Mouse (Mus musculus): ENCODE results near the gene 1700088E04Rik.

DNA sequence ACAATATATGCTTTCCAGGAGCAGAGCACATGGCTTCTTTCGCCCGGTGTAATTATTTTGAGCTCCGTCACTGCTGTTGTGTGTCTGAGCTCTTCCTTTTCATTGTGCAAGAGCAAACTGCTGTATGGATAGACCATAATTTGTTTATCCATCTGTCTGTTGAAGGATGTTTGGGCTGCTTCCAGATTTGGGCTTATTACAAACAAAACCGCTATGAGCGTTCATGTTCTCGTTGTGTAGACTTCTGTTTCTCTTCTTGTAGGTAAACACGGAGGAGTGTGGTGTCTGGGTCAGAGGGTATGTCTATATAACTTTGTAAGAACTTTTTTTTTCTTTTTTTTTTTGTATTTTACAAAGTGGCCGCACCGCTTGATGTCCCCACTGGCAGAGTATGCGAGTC, 44.2 kb upstream of the 1700088E04Rik start:
- no peak for TF ChIP-seq CTCF (IDR thresholded peaks at IDR 0.05)
- TF ChIP-seq EP300 (IDR thresholded peaks at IDR 0.05), result peak; percentile 32; the same call in 1 of the 2 replicates
